Mouse (Mus musculus): Measurements from ENCODE around the gene Syf2. TPM values are rescaled to one million over a fixed set of nuclear protein-coding genes. Genes with fewer than 3 reads are reported as not detected.

Syf2 gene
- total and polyA plus RNA-seq, 3 experiments, result 94.6 to 165 (median 103) TPM

- no peaks in the 10 kb centered on the region for H3K27me3 ChIP-seq (ENCODE audit: control insufficient read depth in 1 of 2, insufficient read depth in 2 of 2, low read length in 2 of 2)
- peaks cover 18% of the 10 kb centered on the region for H3K79me2 ChIP-seq (ENCODE audit: control insufficient read depth, insufficient read depth, low read length, poor library complexity)
- H3K4me1 ChIP-seq (ENCODE audit: control insufficient read depth in 1 of 2, insufficient read depth in 2 of 2, low read length in 2 of 2), result peaks cover 36 to 61% of the 10 kb centered on the region in 2 experiments
- peak; percentile 94 for DNase-seq (ENCODE audit: low read depth, low spot score)
- H3K9me3 ChIP-seq (replicated peaks; ENCODE audit: insufficient read depth, low read length), result no peaks in the 10 kb centered on the region
- peak overlapping the region; percentile 73 for H3K9ac ChIP-seq (ENCODE audit: control insufficient read depth, low read depth, low read length, poor library complexity, severe bottlenecking)
- peak overlapping the region; percentile 97 for H3K27ac ChIP-seq (ENCODE audit: control insufficient read depth, low read depth, low read length)
- peak overlapping the region; percentile 49 to 67 for H3K4me3 ChIP-seq (ENCODE audit: control insufficient read depth in 1 of 2, insufficient read depth in 1 of 2, low read depth in 2 of 2, low read length in 2 of 2)
- peaks cover 5 to 36% of the 10 kb centered on the region in 2 experiments for H3K36me3 ChIP-seq (ENCODE audit: control insufficient read depth in 1 of 2, insufficient read depth in 2 of 2, low read length in 2 of 2)
- no peak for TF ChIP-seq UBTF (IDR thresholded peaks at IDR 0.05; ENCODE audit: borderline replicate concordance, insufficient read depth, low read depth, low read length)
- TF ChIP-seq NRF1 (IDR thresholded peaks at IDR 0.05; ENCODE audit: insufficient read depth, low read depth, low read length, poor library complexity, severe bottlenecking), result peak; percentile 39; the same call in 1 of the 2 replicates
- TF ChIP-seq USF2 (IDR thresholded peaks at IDR 0.05; ENCODE audit: borderline replicate concordance in 1 of 2, insufficient read depth in 1 of 2, low read depth in 1 of 2, low read length in 2 of 2), result no peak
- TF ChIP-seq ZKSCAN1 (IDR thresholded peaks at IDR 0.05; ENCODE audit: low read depth, low read length), result no peak
- TF ChIP-seq MAZ (IDR thresholded peaks at IDR 0.05; ENCODE audit: low read depth, low read length), result no peak
- TF ChIP-seq GABPA (IDR thresholded peaks at IDR 0.05; ENCODE audit: low read depth, low read length), result no peak
- TF ChIP-seq CHD2 (IDR thresholded peaks at IDR 0.05; ENCODE audit: low read length), result no peak
- no peak; the same call in 1 of the 2 replicates for TF ChIP-seq POLR2AphosphoS5 (IDR thresholded peaks at IDR 0.05; ENCODE audit: borderline replicate concordance, low read depth, low read length)
- peak; percentile 62 for TF ChIP-seq HCFC1 (IDR thresholded peaks at IDR 0.05; ENCODE audit: low read depth, low read length)
- no peak for TF ChIP-seq CTCF (IDR thresholded peaks at IDR 0.05 in 2 of 3, conservative IDR thresholded peaks at IDR 0.05 in 1 of 3; ENCODE audit: control insufficient read depth in 1 of 3, insufficient read depth in 1 of 3, low read depth in 2 of 3, low read length in 3 of 3, poor library complexity in 1 of 3, severe bottlenecking in 1 of 3)
- peak; percentile 32; the same call in 1 of the 2 replicates for TF ChIP-seq RCOR1 (IDR thresholded peaks at IDR 0.05; ENCODE audit: low read depth, low read length)
- TF ChIP-seq RAD21 (IDR thresholded peaks at IDR 0.05; ENCODE audit: low read depth, low read length), result no peak
- TF ChIP-seq CHD1 (IDR thresholded peaks at IDR 0.05; ENCODE audit: low read depth, low read length), result peak; percentile 92; the same call in 1 of the 2 replicates
- TF ChIP-seq KAT2A (conservative IDR thresholded peaks at IDR 0.05; ENCODE audit: low read depth, low read length), result no peak
- TF ChIP-seq SMC3 (IDR thresholded peaks at IDR 0.05; ENCODE audit: low read depth, low read length), result no peak
- TF ChIP-seq POLR2AphosphoS2 (IDR thresholded peaks at IDR 0.05; ENCODE audit: low read length), result peak; percentile 94
- TF ChIP-seq MAX (IDR thresholded peaks at IDR 0.05; ENCODE audit: low read length), result no peak; the same call in 1 of the 2 replicates
- no peak; the same call in 1 of the 2 replicates for TF ChIP-seq USF1 (IDR thresholded peaks at IDR 0.05; ENCODE audit: low read depth, low read length)
- no peak for TF ChIP-seq BHLHE40 (IDR thresholded peaks at IDR 0.05; ENCODE audit: borderline replicate concordance, low read depth, low read length)
- TF ChIP-seq MEF2A (IDR thresholded peaks at IDR 0.05; ENCODE audit: extremely low read depth, insufficient replicate concordance, low read depth, low read length, poor library complexity, severe bottlenecking), result no peak
- peak; percentile 92 for TF ChIP-seq NELFE (IDR thresholded peaks at IDR 0.05; ENCODE audit: low read depth, low read length)
- TF ChIP-seq ZMIZ1 (IDR thresholded peaks at IDR 0.05; ENCODE audit: low read depth, low read length), result peak; percentile 90
- TF ChIP-seq MYB (IDR thresholded peaks at IDR 0.05; ENCODE audit: low read depth, low read length), result peak; percentile 57; the same call in 1 of the 2 replicates
- TF ChIP-seq TAL1 (IDR thresholded peaks at IDR 0.05; ENCODE audit: low read length), result no peak
- no peak for TF ChIP-seq MXI1 (IDR thresholded peaks at IDR 0.05; ENCODE audit: low read depth, low read length)
- TF ChIP-seq POLR2A (IDR thresholded peaks at IDR 0.05; ENCODE audit: control insufficient read depth in 1 of 2, insufficient read depth in 1 of 2, low read depth in 1 of 2, low read length in 2 of 2, poor library complexity in 1 of 2), result peak; percentile 39 to 93; a peak in 2 of 4 replicates
- no peak; the same call in 1 of the 2 replicates for TF ChIP-seq GATA1 (IDR thresholded peaks at IDR 0.05; ENCODE audit: low read depth, low read length)
- no peak for TF ChIP-seq ZNF384 (IDR thresholded peaks at IDR 0.05; ENCODE audit: low read depth, low read length)
- peak; percentile 33; the same call in 1 of the 2 replicates for TF ChIP-seq ETS1 (IDR thresholded peaks at IDR 0.05; ENCODE audit: low read depth, low read length)
- TF ChIP-seq MAFK (IDR thresholded peaks at IDR 0.05; ENCODE audit: borderline replicate concordance, low read depth, low read length), result no peak
- TF ChIP-seq EP300 (IDR thresholded peaks at IDR 0.05; ENCODE audit: low read depth in 1 of 2, low read length in 2 of 2), result peak in 1 of 2 experiments; percentile 52; a peak in 2 of 4 replicates
- no peak for TF ChIP-seq E2F4 (IDR thresholded peaks at IDR 0.05; ENCODE audit: borderline replicate concordance, low read depth, low read length)
- TF ChIP-seq TCF12 (IDR thresholded peaks at IDR 0.05; ENCODE audit: low read depth, low read length), result peak; percentile 48
- TF ChIP-seq ELF1 (IDR thresholded peaks at IDR 0.05; ENCODE audit: low read depth, low read length), result peak; percentile 74
- peak; percentile 67 for TF ChIP-seq SIN3A (IDR thresholded peaks at IDR 0.05; ENCODE audit: low read length)
Measured at GRCm38 (mm10) chr4:134919733-134920540, 10.8 kb upstream of the Syf2 start.

All from MEL (cell line).